Mouse (Mus musculus) forebrain, embryonic 13.5 days (tissue): ENCODE measurements around the gene Acot2. TPM values are rescaled to one million over a fixed set of nuclear protein-coding genes. Genes with fewer than 3 reads are reported as not detected.
A peak's percentile ranks its signal among the peaks of the same experiment; 100 is the strongest.
"Not testable (repeated sequence)": the region's sequence is repeated elsewhere in the genome, so short reads cannot be mapped to it uniquely, and the experiment has no call there.

Experiments used
- ATAC-seq: fragments of 200-750 bp; cut with Nextera tagmentation; 2 replicates; pipeline ENCODE4 v1.8.0; 2017
- H3K27ac ChIP-seq: fragments of 300-500 bp; sonication (generic); 2 replicates; pipeline ENCODE4 v1.5.1; 2015; ENCODE audit warnings: inconsistent platforms, mild to moderate bottlenecking, moderate library complexity
- H3K27me3 ChIP-seq: fragments of 300-500 bp; sonication (generic); 2 replicates; pipeline ENCODE4 v1.6.1; 2015; ENCODE audit warnings: mild to moderate bottlenecking, inconsistent platforms
- H3K36me3 ChIP-seq: fragments of 300-500 bp; sonication (generic); 2 replicates; pipeline ENCODE4 v1.6.1; 2015; ENCODE audit warnings: mild to moderate bottlenecking, inconsistent platforms; ENCODE audit not compliant: poor library complexity, severe bottlenecking
- H3K4me1 ChIP-seq: fragments of 300-500 bp; sonication (generic); 2 replicates; pipeline ENCODE4 v1.6.1; 2015; ENCODE audit warnings: inconsistent platforms
- H3K4me2 ChIP-seq: fragments of 300-500 bp; sonication (generic); 2 replicates; pipeline ENCODE4 v1.6.1; 2015; ENCODE audit warnings: inconsistent platforms, mild to moderate bottlenecking, moderate library complexity
- H3K4me3 ChIP-seq: fragments of 300-500 bp; sonication (generic); 2 replicates; pipeline ENCODE4 v1.5.1; 2015; ENCODE audit warnings: mild to moderate bottlenecking, inconsistent platforms
- H3K9ac ChIP-seq: fragments of 300-500 bp; sonication (generic); 2 replicates; pipeline ENCODE4 v1.6.1; 2015; ENCODE audit warnings: mild to moderate bottlenecking, inconsistent platforms
- H3K9me3 ChIP-seq: fragments of 300-500 bp; sonication (generic); replicated peaks from 2 replicates; pipeline ENCODE4 v1.6.1; 2016; ENCODE audit warnings: inconsistent platforms
- WGBS: fragments of 180-500 bp; shearing (Covaris S2); methylation state at CpG from one replicate; pipeline ENCODE4 v1.1.7; 2015; 5-methylcytosine and 5-hydroxymethylcytosine counted together
- polyA plus RNA-seq: library from polyadenylated mRNA; unstranded; fragments of >200 nt; fragmentation: Nextera tagmentation; extraction: Ambion mirVana; gene quantifications from 2 replicates; pipeline ENCODE4 v1.2.1, GENCODE M21; 2015

Gene Acot2
- polyA plus RNA-seq, 1 experiment from 2014 or later: 9.9 TPM

- 83% methylated on average over 9 of the region's 9 CpGs for WGBS
- no peak for ATAC-seq
Measured at GRCm38 (mm10) chr12:84023052-84023745, 35.5 kb downstream of the Acot2 start.

GRCm38 (mm10) chr12:84025888-84026287, 38.2 kb downstream of the Acot2 start:
- 86% methylated on average over 7 of the region's 7 CpGs for WGBS

More at GRCm38 (mm10) chr12:84023052-84023745, 35.5 kb downstream of the Acot2 start:
- Histone ChIP-seq H3K4me1 (no peaks in the 10 kb centered on the region), H3K9ac (no peak overlapping the region), H3K4me3 (no peak overlapping the region), H3K27ac (no peak overlapping the region), H3K36me3 (no peaks in the 10 kb centered on the region), H3K27me3 (no peaks in the 10 kb centered on the region), H3K9me3 (no peaks in the 10 kb centered on the region), H3K4me2 (no peak overlapping the region)

GRCm38 (mm10) chr12:84028328-84028727, 40.7 kb downstream of the Acot2 start:
- 34% methylated on average over 3 of the region's 3 CpGs for WGBS
- not testable (repeated sequence) for H3K4me2 ChIP-seq, H3K9ac ChIP-seq, H3K36me3 ChIP-seq, ATAC-seq, H3K27me3 ChIP-seq, H3K27ac ChIP-seq, H3K4me3 ChIP-seq, H3K9me3 ChIP-seq, H3K4me1 ChIP-seq

More at GRCm38 (mm10) chr12:84025888-84026287, 38.2 kb downstream of the Acot2 start:
- no peak overlapping the region for H3K9ac ChIP-seq
- no peaks in the 10 kb centered on the region for H3K4me1 ChIP-seq
- no peaks in the 10 kb centered on the region for H3K36me3 ChIP-seq
- H3K4me3 ChIP-seq: no peak overlapping the region
- no peak overlapping the region for H3K4me2 ChIP-seq
- ATAC-seq: no peak
- no peaks in the 10 kb centered on the region for H3K9me3 ChIP-seq
- H3K27ac ChIP-seq: no peak overlapping the region
- no peaks in the 10 kb centered on the region for H3K27me3 ChIP-seq

DNA sequence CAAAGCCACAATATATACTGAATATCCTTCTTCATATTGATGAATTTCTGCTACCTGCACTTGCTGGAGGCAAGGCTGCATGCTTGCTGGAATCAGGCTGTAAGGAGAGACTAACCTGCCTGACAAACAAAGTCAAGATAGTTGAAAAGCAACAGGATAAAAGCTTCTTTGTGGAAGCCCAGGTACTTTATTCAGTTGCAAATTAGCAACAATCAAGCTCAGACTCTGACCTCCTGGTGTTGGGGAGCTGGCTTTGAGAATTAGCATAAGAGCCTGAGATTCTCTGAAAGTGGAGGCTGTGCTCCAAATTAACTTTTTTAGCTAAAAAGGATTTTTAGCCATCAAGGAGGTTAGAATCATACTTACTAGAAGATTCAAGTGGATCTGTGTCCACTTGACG, 41.4 kb downstream of the Acot2 start:
- not testable (repeated sequence) for H3K4me2 ChIP-seq, H3K9me3 ChIP-seq, ATAC-seq

GRCm38 (mm10) chr12:84030659-84031332, 43.1 kb downstream of the Acot2 start:
- no peaks in the 10 kb centered on the region for H3K36me3 ChIP-seq
- no peak overlapping the region for H3K9ac ChIP-seq
- H3K27ac ChIP-seq: no peak overlapping the region
- no peaks in the 10 kb centered on the region for H3K27me3 ChIP-seq
- ATAC-seq: peak; percentile 83
- no peaks in the 10 kb centered on the region for H3K4me1 ChIP-seq
- H3K9me3 ChIP-seq: no peaks in the 10 kb centered on the region
- no peak overlapping the region for H3K4me2 ChIP-seq
- WGBS: 74% methylated on average over 4 of the region's 4 CpGs
- no peak overlapping the region for H3K4me3 ChIP-seq

More for the DNA sequence above, 41.4 kb downstream of the Acot2 start:
- not testable (repeated sequence) for H3K4me1 ChIP-seq, H3K9ac ChIP-seq, H3K27ac ChIP-seq, H3K27me3 ChIP-seq, H3K36me3 ChIP-seq, H3K4me3 ChIP-seq
- WGBS: 73% methylated on average over 1 of the region's 1 CpGs

- Histone ChIP-seq H3K9ac (no peak overlapping the region), H3K4me1 (no peaks in the 10 kb centered on the region), H3K36me3 (no peaks in the 10 kb centered on the region), H3K4me2 (no peak overlapping the region), H3K9me3 (no peaks in the 10 kb centered on the region), H3K4me3 (no peak overlapping the region), H3K27ac (no peak overlapping the region), H3K27me3 (no peaks in the 10 kb centered on the region)
- ATAC-seq: no peak
- 94% methylated on average over 4 of the region's 4 CpGs for WGBS
Measured at GRCm38 (mm10) chr12:84032854-84033253, 45.2 kb downstream of the Acot2 start.

DNA sequence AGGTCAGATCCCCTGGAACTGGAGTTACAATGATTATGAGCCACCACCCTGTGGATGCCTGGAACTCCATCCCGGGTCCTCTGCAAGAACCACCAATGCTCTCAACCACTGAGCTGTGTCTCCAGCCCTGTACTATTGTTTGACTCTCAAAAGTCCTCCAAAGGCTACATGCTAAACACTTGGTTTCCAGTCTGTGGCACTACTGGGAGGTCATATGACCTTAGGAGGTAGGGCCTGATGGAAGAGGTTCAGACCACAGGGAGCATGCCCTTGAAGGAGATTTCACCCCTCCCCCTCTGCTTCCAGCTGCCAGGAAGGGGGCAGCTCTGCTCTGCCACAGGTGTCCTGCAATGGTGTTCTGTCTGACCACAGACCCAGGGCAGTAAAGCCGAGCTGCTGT, 45.6 kb downstream of the Acot2 start:
- not testable (repeated sequence) for H3K27ac ChIP-seq, H3K9ac ChIP-seq, H3K9me3 ChIP-seq, H3K36me3 ChIP-seq, H3K4me2 ChIP-seq, H3K4me1 ChIP-seq, H3K27me3 ChIP-seq, ATAC-seq, H3K4me3 ChIP-seq
- WGBS: 85% methylated on average over 2 of the region's 2 CpGs

- Histone ChIP-seq H3K9me3 (no peaks in the 10 kb centered on the region), H3K9ac (no peak overlapping the region), H3K36me3 (no peaks in the 10 kb centered on the region), H3K4me3 (no peak overlapping the region), H3K27me3 (no peaks in the 10 kb centered on the region), H3K4me1 (no peaks in the 10 kb centered on the region), H3K4me2 (no peak overlapping the region), H3K27ac (no peak overlapping the region)
- WGBS: 86% methylated on average over 4 of the region's 4 CpGs
- ATAC-seq: no peak
Measured at GRCm38 (mm10) chr12:84034108-84034507, 46.4 kb downstream of the Acot2 start.

DNA sequence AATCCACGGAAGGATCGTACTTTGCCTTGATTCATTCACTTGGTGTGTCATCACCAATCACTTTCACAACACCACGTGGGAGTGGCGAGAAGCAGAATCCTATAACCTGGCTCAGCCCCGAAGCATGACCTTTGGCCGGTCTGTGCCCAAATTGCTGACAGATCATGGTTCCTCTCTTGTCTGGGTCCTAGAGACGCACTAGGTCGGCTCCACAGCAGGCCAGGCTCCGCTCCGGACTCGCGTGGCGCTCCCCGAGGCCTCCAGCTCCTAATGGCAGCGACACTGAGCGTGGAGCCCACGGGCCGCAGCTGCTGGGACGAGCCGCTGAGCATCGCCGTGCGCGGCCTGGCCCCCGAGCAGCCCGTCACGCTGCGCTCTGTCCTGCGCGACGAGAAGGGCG, 50.6 kb downstream of the Acot2 start, which contains the start of gene Acot4:
Gene Acot4 (plus strand): TSS at position 139 of the 400 bp plus-strand sequence.
- not testable (repeated sequence) for H3K4me1 ChIP-seq, H3K27me3 ChIP-seq, ATAC-seq, H3K36me3 ChIP-seq, H3K27ac ChIP-seq
- H3K4me2 ChIP-seq: peak within 1 kb of the TSS; percentile 62
- peak within 1 kb of the TSS; percentile 53 for H3K9ac ChIP-seq
- H3K4me3 ChIP-seq: peak within 1 kb of the TSS; percentile 43
- H3K9me3 ChIP-seq: peaks cover 13% of the 10 kb centered on the region
- 14% methylated on average over 22 of the region's 32 CpGs for WGBS

GRCm38 (mm10) chr12:84038691-84039111, 51.0 kb downstream of the Acot2 start, which contains the start of gene Gm49366:
Gm49366 (plus strand) TSS chr12:84038935.
- ATAC-seq, H3K27ac ChIP-seq, H3K27me3 ChIP-seq, H3K36me3 ChIP-seq, H3K4me1 ChIP-seq: not testable (repeated sequence)
- Histone ChIP-seq H3K4me3 (peak within 1 kb of the TSS; percentile 43), H3K9ac (peak within 1 kb of the TSS; percentile 53), H3K4me2 (peak within 1 kb of the TSS; percentile 62), H3K9me3 (peaks cover 13% of the 10 kb centered on the region)
- 3% methylated on average over 39 of the region's 39 CpGs for WGBS

GRCm38 (mm10) chr12:84042248-84042647, 54.6 kb downstream of the Acot2 start:
- H3K4me3 ChIP-seq: no peak overlapping the region
- 94% methylated on average over 5 of the region's 5 CpGs for WGBS
- H3K36me3 ChIP-seq: no peaks in the 10 kb centered on the region
- ATAC-seq: no peak
- H3K4me2 ChIP-seq: no peak overlapping the region
- no peaks in the 10 kb centered on the region for H3K4me1 ChIP-seq
- H3K27me3 ChIP-seq: no peaks in the 10 kb centered on the region
- no peak overlapping the region for H3K27ac ChIP-seq
- H3K9ac ChIP-seq: no peak overlapping the region
- H3K9me3 ChIP-seq: peaks cover 13% of the 10 kb centered on the region
